Mouse (Mus musculus): Measurements from ENCODE around the gene Afm. TPM values are rescaled to one million over a fixed set of nuclear protein-coding genes. Genes with fewer than 3 reads are reported as not detected.

The Afm gene
- polyA plus RNA-seq (2014; fragmentation: Illumina TruSeq; extraction: RNeasy Lipid Tissue Mini Kit (QIAGEN cat#74804)) = not detected

GRCm38 (mm10) chr5:90518356-90519100 is at the start of gene Afm:
Afm (plus strand) TSS chr5:90518932.

GRCm38 (mm10) chr5:90490518-90490917 is 28.2 kb upstream of the Afm start, which contains the start of gene Afp:
Afp (plus strand) TSS chr5:90490737.

GRCm38 (mm10) chr5:90560743-90561142 is 42.0 kb downstream of the Afm start, which contains the start of gene 5830473C10Rik:
5830473C10Rik (plus strand) TSS chr5:90561107.

Other genes starting within 250 kb of the Afm start
- 268 TPM for gene Ankrd17, start 152.4 kb upstream of the Afm start, polyA plus RNA-seq (2014; fragmentation: Illumina TruSeq; extraction: RNeasy Lipid Tissue Mini Kit (QIAGEN cat#74804))
- gene Gm9958, start 151.7 kb upstream of the Afm start, polyA plus RNA-seq (2014; fragmentation: Illumina TruSeq; extraction: RNeasy Lipid Tissue Mini Kit (QIAGEN cat#74804)) = 5.2 TPM
- 0.80 TPM for gene Alb, start 58.0 kb upstream of the Afm start, polyA plus RNA-seq (2014; fragmentation: Illumina TruSeq; extraction: RNeasy Lipid Tissue Mini Kit (QIAGEN cat#74804))
- not detected for gene Afp, start 28.2 kb upstream of the Afm start, polyA plus RNA-seq (2014; fragmentation: Illumina TruSeq; extraction: RNeasy Lipid Tissue Mini Kit (QIAGEN cat#74804))
- gene 5830473C10Rik, start 42.2 kb downstream of the Afm start, polyA plus RNA-seq (2014; fragmentation: Illumina TruSeq; extraction: RNeasy Lipid Tissue Mini Kit (QIAGEN cat#74804)) = not detected
- 9.4 TPM for gene Rassf6, start 121.7 kb downstream of the Afm start, polyA plus RNA-seq (2014; fragmentation: Illumina TruSeq; extraction: RNeasy Lipid Tissue Mini Kit (QIAGEN cat#74804))
- gene Cxcl5, start 240.4 kb downstream of the Afm start, polyA plus RNA-seq (2014; fragmentation: Illumina TruSeq; extraction: RNeasy Lipid Tissue Mini Kit (QIAGEN cat#74804)) = 0.97 TPM
- gene Ppbp, start 249.6 kb downstream of the Afm start, polyA plus RNA-seq (2014; fragmentation: Illumina TruSeq; extraction: RNeasy Lipid Tissue Mini Kit (QIAGEN cat#74804)) = 0.91 TPM

All from ovary, adult 10 weeks (tissue).